Mouse (Mus musculus): Measurements from ENCODE around the gene Sdccag8. TPM values are rescaled to one million over a fixed set of nuclear protein-coding genes. Genes with fewer than 3 reads are reported as not detected.

Sdccag8 gene
- total RNA-seq, 2 experiments from 2014 or later: 3.7 to 3.9 TPM

- no peak for DNase-seq (ENCODE audit: low spot score)
- intact Hi-C loops (cut with DNase I): no loop called here
These were observed 156.4 kb downstream of the Sdccag8 start for GRCm38 (mm10) chr1:176970635-176971478.

GRCm38 (mm10) chr1:176971479-176971797 lies 157.0 kb downstream of the Sdccag8 start:
- no peak for DNase-seq (ENCODE audit: low spot score)
- intact Hi-C loops (cut with DNase I): no loop called here

GRCm38 (mm10) chr1:176973356-176974088 lies 159.1 kb downstream of the Sdccag8 start:
- intact Hi-C loops (cut with DNase I): no loop called here

DNA sequence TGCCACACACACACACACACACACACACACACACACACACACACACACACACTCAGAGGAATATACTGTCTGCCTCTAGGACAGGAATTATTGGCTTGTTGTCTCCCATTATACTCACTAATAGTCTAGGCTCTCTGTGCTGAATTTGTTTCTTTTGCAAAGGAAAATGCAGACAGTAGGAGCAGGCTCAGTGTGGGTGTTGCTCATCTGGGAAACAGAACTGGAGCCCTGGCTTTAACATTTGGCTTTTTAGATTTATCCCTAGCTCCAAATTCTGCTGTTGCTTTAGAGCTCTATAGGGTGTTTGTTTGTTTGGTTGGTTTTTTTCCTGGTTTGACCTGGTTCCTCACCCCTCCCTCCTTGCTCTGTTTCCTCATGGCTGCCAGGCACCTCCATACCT lies 164.8 kb downstream of the Sdccag8 start:
- DNase-seq (ENCODE audit: low spot score): no peak
- intact Hi-C loops (cut with DNase I): no loop called here

More at GRCm38 (mm10) chr1:176973356-176974088, 159.1 kb downstream of the Sdccag8 start:
- DNase-seq (ENCODE audit: low spot score): no peak

DNA sequence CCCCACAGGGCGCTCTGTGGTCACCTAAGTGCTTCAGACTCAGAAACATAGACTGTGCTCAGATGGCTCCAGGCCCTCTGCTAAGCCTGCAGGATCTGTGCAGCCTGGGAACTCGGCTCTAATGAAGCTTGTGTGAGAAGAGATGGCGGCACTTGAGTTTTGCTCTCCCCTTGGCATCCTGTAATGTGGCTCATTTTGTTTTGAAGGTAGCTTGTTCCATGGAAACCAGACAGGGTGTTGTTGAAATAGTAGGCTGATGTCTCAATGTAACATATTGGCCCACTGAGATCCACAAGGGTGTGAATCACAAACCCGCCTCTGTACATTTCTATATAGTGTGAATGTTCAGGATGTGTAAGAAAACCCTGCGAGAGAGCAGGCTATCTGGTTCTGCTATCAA lies 165.7 kb downstream of the Sdccag8 start:
- DNase-seq (ENCODE audit: low spot score): no peak
- intact Hi-C loops (cut with DNase I): no loop called here

DNA sequence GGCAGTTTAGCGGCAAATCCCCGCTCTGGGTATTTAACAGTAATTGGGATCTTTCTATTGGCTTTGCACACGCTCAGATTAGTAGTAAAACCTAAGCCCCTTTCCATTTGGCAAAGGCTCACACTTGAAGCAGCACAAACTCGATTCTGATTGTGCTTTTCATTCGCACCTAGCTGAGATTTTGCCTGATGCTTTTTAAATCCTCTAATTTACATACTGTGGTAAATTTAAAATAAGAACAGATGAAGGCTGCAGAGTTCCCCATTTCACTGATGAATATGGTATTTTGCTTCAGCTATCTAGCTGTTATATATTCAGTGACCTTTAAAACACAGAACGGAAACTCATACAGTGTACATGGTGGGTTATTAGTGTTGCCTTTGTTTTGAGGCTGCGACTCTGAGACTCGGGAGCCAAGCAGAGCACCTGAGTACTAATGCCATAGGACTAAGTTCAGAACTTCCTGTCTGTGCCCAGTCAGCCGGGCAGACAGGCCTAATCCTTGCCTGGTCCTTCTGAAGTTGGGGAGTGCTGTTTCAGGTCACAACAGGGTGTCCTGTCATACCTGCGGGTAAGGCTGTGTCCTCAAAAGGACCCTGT lies 166.4 kb downstream of the Sdccag8 start:
- intact Hi-C loops (cut with DNase I): no loop called here
- no peak for DNase-seq (ENCODE audit: low spot score)

GRCm38 (mm10) chr1:176981511-176981910 lies 167.1 kb downstream of the Sdccag8 start:
- no peak for DNase-seq (ENCODE audit: low spot score)
- intact Hi-C loops (cut with DNase I): no loop called here

- intact Hi-C loops (cut with DNase I): no loop called here
- DNase-seq (ENCODE audit: low spot score): no peak
These were observed 168.2 kb downstream of the Sdccag8 start for GRCm38 (mm10) chr1:176982671-176983070.

- no peak for DNase-seq (ENCODE audit: low spot score)
- intact Hi-C loops (cut with DNase I): no loop called here
These were observed 171.2 kb downstream of the Sdccag8 start for GRCm38 (mm10) chr1:176985691-176986090.

DNA sequence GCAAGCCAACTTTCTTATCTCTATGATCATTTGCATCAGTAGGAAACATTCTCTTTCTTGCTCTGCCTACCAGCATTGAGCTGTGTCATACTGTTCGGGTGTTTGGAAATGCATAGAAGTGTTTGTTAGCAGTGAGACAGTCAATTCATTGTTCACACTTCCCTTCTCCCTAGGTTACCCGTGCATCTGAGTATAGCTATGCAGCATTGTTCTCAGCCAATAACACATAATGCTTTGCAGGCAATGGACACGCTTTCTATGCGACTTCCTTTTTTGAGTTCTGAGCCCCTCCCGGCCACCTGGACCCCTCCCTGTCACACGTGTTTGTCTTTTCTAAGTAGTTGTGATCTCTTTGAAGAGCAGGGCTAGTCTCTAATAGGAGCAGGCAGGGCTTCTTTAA lies 171.8 kb downstream of the Sdccag8 start:
- no peak for DNase-seq (ENCODE audit: low spot score)
- intact Hi-C loops (cut with DNase I): no loop called here

GRCm38 (mm10) chr1:176986990-176987740 lies 172.7 kb downstream of the Sdccag8 start:
- no peak for DNase-seq (ENCODE audit: low spot score)
- intact Hi-C loops (cut with DNase I): no loop called here

- DNase-seq (ENCODE audit: low spot score): no peak
- intact Hi-C loops (cut with DNase I): no loop called here
These were observed 177.0 kb downstream of the Sdccag8 start for GRCm38 (mm10) chr1:176991473-176991872.

DNA sequence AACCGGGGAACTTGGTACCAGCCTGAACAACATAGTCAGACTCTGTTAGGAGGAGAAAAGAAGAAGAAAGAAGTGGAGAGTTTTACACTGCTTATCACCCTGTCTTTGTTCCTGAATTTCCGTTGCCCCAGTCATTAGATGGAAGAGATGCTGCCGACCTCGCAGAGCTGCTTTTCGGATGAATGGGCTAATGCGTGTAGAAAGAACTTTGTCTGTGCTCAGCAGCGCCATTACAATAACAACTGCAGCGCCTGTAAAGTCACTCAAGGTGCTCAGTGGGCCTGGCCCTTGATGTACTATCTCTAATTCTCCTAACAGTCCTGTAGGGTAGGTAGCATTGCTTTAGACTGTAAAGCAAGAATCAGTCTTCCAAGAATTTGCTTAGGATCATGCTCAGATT lies 178.1 kb downstream of the Sdccag8 start:
- no peak for DNase-seq (ENCODE audit: low spot score)
- intact Hi-C loops (cut with DNase I): no loop called here

- DNase-seq (ENCODE audit: low spot score): no peak
- intact Hi-C loops (cut with DNase I): no loop called here
These were observed 178.9 kb downstream of the Sdccag8 start for GRCm38 (mm10) chr1:176993141-176994010.

- DNase-seq (ENCODE audit: low spot score): no peak
- intact Hi-C loops (cut with DNase I): no loop called here
These were observed 179.6 kb downstream of the Sdccag8 start for GRCm38 (mm10) chr1:176994087-176994486.

DNA sequence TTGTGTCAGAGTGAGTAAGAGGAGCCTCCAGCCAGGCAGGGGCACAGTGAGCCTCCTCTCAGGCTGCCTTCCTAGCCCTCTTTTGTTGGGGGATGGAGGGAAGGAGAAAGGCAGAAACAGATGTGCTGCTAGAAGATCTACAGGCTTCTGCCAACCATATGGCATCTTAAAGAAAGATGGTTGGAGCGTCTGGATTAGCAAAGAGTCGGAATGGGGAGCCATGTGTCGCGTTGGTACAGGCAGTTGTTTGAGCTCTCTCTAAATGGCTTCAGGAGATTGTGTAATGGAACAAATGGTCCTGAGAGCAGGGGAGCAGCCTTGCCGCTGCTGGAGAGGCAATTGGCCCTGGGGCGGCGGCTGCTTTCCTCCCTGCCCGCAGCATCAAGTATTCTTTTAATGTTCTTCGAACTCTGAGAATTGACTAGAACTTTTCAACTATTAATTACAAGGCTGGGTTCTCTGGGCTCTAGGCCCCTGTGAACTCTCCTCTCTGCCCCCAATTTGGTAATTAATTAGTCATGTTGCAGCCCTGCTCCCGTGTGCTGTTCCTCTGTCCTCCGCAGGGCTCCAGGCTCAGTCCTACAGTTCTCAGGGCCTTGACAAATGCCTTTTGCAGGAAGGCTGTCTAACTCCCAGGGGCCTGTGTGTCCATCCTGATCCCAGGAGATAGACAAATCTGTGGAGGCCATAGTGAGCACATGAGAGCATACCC lies 180.4 kb downstream of the Sdccag8 start:
- intact Hi-C loops (cut with DNase I): no loop called here
- no peak for DNase-seq (ENCODE audit: low spot score)

GRCm38 (mm10) chr1:176995419-176995775 lies 180.9 kb downstream of the Sdccag8 start:
- intact Hi-C loops (cut with DNase I): no loop called here
- DNase-seq (ENCODE audit: low spot score): no peak

GRCm38 (mm10) chr1:176996166-176996565 lies 181.7 kb downstream of the Sdccag8 start:
- intact Hi-C loops (cut with DNase I): no loop called here
- DNase-seq (ENCODE audit: low spot score): no peak

Data from heart, postnatal 25 days (tissue).